Mouse (Mus musculus) forelimb bud, embryonic 11.5 days (tissue): ENCODE results near the gene Igf2bp2.

Experiments used
- DNase-seq: peaks from one replicate; pipeline ENCODE4 v3.0.0-alpha.2; 2012; ENCODE audit warnings: low read depth, low spot score

Gene Igf2bp2

DNA sequence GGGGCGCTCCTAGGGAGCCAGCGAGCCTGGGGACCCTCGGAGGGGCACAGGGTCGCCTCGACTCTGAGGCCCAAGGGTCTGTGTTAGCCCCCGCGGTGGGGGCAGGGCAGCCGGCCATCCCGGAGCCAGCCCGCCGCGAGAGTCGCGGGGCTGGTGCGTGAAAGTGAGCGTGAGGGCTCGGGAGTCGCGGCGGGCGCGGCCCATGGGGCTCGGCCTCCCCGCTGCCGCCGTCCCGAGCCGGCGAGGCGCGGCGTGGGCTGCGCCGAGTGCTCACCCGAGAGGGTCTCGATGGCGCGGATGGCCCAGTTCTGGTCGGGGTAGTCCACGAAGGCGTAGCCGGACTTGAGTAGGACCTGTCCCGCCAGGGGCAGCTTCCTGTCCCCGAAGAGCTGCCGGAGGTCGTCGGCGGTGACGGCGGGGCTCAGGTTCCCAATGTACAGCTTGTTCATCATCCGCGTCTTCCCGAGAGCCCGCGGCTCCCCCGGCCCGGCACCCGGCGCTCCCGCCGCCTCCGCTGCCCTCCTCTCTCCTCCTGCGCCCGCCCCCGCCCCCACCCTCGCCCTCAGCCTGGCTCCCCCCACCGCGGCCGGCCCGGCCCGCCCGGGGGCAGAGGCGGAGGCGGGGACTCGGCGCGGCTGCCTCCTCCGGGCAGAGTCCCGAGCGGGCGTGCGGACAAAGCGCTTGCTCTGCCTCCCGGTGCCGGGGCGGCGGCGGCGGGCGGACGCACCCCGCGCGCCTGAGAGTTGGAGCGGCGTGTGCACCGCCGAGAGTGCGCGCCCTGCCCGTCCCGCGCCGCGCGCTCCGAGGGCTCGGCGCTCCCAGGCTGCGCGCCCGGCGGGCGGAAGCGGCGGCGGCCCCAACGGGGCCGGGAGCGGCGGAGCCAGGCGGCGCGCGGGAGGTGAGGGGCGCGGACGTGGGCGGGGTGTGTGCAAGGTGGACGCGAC lies at the start of gene Igf2bp2:
Gene Igf2bp2, minus strand, starts transcription at position 788 of the 944 bp plus-strand sequence.
- peak; percentile 51 for DNase-seq

DNA sequence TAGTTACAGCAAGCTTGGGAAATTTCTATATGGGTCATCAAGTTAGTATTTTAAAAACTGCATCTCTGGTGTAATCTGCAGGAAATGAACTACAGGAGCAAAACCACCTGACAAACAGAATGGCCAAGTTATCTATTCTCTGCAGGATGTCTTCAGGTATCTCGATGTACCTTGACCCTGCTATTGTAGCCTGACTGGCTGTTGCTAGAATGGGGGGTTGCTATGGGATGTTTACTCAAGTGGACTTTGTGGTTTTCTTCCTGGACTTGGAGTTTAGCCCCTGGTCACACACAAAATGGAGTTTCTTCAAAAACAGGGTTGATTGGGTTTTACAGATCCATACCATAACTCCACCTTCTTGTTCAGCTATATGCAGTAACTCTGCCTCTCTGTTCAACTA lies 40.4 kb upstream of the Igf2bp2 start:
- DNase-seq, result no peak

DNA sequence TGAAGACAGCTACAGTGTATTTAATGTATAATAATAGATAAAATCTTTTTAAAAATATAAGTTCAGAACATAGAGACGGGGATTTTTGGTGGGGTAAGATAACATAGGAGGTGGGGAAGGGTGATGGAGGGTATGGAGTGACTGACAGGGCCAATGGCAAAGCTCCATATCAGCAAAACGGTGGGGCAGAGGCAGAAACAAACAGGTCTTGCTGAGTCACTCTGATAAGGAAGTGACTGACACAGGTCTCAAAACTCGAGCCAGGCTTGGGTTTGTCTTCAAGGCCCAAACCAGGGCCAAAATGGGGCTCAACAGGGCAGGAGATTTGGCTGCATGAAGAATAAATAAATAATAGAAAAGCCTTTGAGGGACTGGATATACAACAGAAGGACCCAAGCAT lies 38.8 kb upstream of the Igf2bp2 start:
- no peak for DNase-seq

DNA sequence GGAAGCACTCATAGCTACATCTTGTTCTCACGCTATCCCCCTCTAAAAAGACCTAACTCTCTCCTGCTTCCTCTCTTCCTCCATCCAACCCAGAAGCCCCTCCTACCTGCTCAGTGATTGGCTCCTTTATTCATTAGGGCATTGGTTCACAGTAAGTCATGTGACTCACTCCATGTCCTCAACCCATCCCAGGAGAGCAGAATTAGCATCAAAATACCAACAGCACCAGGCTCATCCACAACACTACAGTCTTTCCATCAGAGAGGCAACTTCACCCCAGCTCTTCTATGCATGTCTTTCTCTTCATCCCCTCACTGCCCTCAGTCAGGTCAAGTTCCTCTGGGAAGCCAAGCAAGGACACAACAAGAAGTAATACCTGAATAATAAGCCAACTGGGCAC lies 37.4 kb upstream of the Igf2bp2 start:
- DNase-seq, result no peak

DNA sequence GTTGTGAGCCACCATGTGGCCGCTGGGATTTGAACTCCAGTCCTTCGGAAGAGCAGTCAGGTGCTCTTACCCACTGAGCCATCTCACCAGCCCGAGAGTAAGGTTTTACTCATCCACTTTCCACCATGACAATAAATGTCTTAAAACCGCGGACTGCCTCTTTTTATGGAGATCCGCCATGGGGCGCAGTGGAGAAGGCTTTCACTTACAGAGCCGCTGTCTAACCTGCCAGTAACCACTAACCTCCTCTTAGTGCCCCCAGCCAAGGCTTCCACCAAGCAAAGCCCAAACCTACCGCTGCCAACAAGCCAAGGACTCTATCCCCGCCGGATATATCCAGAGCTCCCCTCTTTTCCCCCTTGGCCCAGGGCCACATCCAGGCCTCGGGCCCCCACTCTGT lies 24.3 kb upstream of the Igf2bp2 start:
- no peak for DNase-seq

DNA sequence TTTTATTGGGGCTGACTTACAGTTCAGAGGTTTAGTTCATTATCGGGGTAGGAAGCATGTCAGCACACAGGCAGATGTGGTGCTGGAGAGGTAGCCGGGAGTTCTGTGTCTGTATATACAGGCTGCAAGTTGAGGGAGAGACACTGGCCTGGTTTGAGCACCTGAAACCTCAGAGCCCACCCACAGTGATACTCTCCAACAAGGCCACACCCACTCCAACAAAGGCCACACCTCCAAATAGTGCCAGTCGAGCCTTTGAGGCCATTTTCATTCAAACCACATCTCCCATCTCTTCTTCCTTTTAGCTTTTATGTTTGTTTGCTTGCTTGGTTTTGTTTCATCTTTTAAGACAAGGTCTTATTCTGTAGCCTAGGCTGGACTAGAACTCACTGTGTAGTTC lies 22.3 kb upstream of the Igf2bp2 start:
- no peak for DNase-seq

DNA sequence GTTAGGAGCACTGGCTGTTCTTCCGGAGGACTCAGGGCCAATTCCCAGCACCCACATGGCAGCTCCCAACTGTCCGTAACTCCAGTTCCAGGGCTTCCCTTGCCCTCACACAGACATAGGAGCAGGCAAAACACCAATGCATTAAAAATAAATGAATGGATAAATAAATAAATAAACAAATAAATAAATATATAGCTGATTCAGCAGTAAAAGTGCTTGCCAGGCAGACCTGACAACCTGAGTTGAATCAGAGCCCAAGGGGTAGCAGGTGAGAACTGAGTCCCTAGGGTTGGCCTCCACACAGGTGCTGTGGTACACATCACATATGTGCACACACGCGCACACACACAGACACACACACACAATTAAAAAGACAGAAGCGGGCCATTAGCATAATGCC lies 21.0 kb upstream of the Igf2bp2 start:
- no peak for DNase-seq

DNA sequence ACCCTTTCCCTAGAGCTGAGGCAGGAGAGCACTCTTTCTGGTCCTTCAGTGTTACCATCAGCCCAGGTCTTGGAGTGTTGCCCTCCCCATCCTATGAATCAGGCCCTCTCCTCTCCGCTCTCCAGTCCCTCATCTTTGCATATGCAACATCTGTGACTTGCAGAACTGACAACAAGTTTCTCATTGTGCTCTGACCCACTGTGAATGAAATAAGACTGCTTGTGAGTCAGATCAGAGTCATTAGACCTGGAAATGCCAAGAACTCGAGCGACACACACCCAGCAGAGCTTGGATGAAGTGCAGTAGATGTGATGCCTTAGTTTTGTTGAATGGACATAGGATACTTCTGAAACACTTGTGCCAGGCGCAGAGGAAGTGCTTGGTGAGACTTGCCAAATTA lies 19.2 kb upstream of the Igf2bp2 start:
- no peak for DNase-seq

DNA sequence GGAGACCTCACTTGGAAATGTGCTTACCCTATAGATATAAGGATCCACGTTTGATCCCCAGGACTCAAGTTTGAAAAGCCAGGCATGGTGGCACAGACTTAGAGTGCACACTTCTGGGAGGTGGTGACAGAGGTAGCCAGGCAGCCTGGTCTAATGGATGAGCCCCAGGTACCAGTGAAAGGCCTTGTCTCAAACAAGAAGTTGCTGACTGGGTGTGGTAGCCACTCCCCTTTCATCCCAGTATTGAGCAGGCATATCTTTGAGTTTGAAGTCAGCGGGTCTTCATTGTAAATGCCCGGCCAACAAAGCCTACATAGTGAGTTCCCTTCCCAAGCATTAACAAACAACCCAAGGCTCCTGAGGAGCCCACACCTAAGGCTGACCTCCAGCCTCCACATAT lies 15.7 kb upstream of the Igf2bp2 start:
- no peak for DNase-seq

DNA sequence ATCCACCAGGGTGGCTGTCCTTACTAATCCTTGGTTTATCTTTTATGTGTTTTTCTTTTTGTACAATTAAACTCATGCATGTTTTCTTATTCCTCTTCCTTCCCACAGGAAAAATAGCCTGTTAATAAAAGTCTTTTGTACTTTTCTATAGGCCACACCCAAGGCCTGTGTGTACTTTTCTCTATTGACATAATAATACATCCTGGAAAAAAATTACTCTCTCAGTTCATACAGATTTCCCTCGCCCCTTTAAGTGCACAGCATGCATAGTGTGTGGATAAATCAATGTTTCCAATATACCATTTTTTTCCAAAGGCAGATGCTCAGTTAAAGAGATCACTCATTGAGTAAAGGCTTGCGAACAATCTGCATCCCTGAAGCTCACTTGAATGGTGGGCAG lies 14.9 kb upstream of the Igf2bp2 start:
- DNase-seq, result no peak

DNA sequence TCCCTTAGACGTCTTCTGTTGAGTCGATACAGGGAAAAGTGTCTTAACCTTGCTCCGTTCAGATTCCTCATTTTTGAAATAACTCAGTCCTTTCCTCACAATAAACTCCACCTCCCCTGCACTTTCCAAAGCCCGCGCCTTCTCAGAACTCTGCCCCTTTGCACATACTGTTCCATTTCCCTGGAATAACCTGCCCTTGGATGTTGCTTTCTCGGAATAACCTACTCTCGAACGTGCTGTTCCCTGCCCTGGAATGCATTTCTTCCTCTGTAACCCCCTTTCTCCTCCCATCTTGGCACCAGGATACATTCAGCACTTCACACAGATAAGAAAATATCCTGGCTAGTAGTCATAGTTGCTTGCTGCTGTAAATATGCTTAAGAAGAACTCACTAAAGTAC lies 5.6 kb upstream of the Igf2bp2 start:
- DNase-seq, result no peak

DNA sequence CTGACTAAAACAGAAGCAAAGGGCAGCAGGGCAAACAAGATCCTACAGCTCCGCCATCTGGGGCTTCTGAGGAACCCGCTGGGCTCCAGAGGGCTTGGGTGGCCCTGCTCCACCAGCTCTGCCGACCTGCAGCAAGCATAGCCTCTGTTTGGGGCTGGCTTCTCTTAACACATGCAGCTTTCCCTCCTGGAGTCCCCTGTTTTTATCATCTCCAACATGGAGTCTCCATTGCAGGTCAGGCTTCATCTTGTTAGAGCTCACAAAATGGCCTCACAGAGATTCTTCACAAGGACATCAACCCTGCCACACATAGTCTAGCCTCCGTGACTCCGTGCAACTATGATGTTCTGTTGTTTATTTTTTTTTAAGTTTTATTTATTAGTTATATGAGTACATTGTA lies 2.5 kb upstream of the Igf2bp2 start:
- no peak for DNase-seq

DNA sequence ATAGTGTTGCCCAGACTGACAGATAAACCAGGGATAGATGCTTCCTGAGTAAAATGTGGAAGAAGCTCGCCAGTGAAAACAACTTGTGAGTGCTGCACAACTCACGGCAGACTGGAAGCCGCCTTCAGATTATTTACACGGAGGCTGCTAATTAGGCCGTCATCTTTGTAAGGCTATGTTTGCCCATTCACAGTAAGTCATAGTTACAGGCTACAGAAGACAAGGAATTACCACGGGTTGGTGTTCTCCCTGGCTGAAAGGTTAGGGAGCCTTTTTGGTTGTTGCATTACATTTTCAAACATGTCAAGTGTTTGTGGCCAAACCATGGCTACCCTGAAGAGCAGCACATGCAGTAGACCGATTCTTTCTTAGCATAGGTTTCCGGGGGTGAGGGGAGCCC lies 1.3 kb upstream of the Igf2bp2 start:
- no peak for DNase-seq

DNA sequence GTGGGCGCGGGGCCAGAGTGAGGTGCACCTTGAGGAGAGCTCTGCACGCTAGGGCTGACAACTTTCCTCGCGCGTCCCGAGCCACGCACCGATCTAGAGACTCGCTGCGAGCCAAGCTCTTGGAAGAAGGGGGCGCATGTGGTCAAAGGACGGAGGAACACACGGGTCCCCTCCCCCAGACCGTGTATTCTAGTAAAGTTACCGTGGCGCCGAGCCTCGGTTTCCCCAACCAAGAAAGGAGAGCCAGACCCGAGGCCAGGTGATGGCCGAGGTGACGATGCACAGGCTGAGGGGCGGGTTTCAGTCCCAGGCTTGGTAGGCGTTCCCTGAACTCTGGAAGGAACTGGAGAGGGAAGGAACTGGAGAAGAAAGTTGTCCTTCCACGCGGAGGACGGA lies 355 bp upstream of the Igf2bp2 start:
- peak; percentile 66 for DNase-seq

DNA sequence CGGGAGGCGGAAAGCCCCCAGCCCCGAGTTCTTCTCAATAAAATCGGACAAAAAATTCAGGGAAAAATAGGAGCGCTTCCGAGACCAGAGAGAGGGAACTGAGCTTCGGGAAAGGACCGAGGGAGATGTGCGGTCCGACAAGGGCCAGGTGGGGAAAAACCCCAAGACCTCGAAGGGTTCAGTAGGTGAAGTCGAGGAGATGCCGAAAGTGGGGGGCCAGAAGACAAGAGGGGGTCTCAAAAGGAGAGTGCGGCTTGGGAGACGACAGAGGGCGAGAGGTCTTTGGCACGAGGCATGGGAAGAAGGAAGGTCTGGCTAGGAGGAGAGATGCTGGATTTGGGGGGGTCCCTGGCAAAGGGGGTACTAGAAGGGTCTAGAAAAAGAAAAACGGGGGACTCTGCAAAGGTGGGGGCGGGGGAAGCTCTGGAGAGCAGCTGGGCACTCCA lies 1.0 kb downstream of the Igf2bp2 start:
- peak; percentile 16 for DNase-seq

DNA sequence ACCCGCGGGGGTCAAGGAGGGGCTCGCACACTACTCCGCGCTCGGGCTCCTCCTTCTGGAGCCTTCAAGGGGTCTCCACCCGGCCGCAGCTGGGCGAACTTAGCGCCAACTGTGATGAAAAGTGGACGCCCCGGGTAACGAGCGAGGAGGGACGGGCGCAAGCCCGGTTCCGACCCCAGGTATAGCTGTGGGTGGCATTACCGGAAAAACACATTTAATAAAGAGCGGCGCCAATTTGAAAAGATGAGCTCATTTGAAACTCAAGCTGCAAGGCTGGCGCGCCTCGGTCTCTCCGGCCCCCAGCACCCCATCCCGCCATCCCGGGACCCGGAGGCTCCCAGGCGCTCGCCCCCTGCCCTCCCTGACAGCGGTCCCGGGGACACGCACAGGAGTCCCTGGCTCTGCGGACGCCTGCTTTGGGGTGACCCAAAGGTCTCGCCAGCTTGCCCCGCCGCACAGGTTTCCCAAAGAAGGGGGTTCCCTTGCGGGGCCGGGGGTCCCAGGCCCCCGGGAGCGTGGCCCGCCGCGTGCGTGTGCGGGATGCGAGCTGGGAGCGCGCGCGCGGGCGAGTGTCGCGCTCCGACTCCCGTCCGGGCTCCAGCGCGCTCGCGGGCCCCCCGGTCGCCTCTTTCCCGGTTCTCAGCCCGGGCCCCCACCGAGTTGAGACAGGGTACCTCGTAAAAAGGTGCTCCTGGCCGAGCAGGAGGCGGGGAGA lies 1.6 kb downstream of the Igf2bp2 start:
- DNase-seq, result peak; percentile 55

DNA sequence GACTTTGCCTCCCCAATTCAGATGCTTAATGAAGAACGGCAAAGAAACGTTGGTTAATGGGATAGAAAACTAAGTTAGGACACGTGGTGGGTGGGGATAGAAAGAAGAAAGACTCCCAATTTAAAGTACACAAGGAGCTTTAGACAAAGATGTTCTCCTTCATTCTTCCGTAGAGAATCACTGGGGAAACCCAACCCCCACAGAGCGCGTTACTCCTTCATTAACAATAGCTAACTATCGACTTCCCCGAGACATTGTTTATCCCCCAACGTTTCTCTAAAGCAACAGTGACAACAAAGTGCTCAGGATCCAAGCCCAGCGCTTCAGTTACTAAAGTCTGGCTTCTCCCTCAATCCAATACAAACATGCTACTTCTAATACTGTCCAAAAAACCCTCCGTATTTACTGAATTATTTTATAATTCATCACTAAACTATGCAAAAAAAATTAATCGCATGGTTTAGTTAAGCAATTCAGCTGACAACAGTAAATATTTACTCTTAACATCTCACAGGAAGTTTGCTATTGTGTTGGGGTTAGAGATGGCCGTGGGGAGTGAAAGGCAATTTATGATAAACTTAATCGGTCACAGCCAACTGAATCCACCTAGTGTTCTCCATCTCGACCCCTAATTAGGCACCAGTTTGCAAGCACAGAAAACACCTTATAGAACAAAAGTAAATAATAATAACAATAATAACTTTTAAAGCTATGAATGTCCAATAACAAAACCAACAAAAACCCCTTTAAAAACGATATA lies 2.5 kb downstream of the Igf2bp2 start:
- no peak for DNase-seq

DNA sequence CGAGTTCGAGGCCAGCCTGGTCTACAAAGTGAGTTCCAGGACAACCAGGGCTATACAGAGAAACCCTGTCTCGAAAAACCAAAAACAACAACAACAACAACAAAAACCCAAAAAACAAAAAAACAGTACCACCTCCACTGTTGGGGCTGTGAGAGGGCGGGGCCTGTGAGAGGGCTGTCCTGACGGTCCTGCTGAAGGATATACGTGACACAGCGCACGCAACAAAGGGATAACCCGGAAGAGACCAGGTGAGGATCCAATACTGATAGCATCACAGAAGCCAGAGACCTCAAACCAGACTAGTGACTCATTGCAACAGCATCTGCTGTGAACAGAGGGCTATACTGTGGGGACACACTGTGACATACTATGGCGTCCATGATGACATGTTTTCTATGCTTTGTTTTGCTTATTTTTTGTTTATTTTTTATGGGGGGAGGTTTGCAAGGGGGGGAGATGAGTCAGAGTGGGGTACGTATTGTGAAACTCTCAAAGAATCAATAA lies 10.1 kb downstream of the Igf2bp2 start:
- DNase-seq, result no peak

DNA sequence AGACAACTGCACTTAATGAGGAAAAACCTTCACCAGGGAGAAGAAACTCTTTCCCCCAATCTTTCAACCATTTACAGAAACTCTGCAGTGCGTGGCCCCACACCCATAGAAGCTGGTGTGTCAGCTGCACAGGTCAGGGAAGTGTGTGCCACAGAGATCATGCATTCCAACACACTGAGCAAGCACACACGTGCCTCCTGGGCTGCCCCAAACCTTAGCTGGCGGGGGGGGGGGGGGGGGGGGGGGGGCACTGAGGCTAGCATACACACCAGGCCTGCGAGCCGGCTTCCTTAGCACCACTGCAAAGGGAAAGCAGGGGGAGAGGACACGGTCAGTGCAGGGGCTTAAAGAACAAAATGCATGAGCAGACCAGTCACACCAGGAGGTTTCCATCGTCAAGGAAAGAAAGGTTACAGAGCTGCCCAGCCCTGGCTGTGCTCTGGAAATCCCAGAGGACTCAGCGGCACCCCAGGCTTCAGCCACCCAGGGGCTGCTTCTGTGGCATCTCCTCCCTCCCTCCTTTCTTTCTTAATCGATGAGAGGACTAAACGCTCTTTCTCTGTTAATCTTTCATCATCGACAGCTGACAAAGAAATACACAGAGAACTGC lies 11.3 kb downstream of the Igf2bp2 start:
- DNase-seq, result no peak

DNA sequence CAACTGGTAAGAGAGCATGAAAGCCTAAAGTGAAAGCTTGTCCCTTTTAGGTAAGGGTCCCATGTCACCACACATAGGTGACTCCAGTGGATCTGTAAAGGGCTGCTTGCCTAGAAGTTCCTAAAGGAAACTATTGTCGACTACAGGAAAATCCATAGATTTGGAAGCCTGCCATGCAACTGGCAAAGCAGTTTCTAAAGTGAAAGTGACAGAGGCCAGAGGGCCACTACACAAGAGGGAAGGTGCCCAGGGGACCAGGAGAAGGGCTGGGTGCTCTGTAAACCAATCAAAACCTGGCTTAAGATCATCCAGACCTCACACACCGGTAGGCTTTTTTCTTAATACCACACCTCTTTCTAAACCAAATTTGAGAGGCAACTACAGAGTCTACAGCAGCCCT lies 12.7 kb downstream of the Igf2bp2 start:
- DNase-seq, result no peak

DNA sequence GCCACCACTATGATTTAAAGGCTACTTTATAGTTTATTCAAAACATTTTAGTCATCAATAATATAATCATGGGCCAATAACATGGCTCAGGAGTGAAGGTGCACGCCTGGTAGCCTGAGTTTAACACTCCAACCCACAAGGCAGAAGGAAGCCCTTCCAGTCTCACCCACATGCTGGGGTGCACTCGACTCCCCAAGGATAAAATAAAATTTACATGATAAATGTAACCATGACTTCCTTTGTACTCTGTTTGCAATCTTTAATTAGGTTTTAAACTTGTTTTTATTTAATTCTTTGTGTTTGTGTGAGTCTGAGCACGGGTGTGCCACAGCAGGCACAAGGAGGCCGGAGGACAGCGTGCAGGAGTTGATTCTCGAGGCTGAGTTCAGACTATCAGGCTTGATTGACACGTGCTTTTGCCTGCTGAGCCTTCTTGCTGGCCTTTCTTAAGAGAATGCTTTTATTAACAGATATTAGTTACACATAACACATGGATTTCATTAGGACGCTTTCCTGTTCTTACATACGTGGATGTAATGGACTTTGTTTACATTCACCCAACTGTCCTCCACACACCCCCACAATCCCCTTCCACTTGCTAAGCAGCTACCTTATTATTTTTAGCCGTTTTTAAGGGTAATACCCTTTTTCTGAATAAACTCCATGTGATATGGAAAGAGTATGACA lies 13.3 kb downstream of the Igf2bp2 start:
- no peak for DNase-seq
